Mouse (Mus musculus): Measurements from ENCODE around the gene Fignl2. TPM values are rescaled to one million over a fixed set of nuclear protein-coding genes. Genes with fewer than 3 reads are reported as not detected.

Gene Fignl2
- polyA plus RNA-seq, 1 experiment from 2014 or later: 0.37 TPM

- H3K4me3 ChIP-seq: no peak overlapping the region
- 72% methylated on average over 3 of the region's 3 CpGs for WGBS
- H3K9me3 ChIP-seq: no peaks in the 10 kb centered on the region
- H3K36me3 ChIP-seq: peaks cover 17% of the 10 kb centered on the region
- H3K27me3 ChIP-seq: peaks cover 6% of the 10 kb centered on the region; the same call in 1 of the 2 replicates
- ATAC-seq (ENCODE audit: low FRiP score, low read depth): no peak
- no peak overlapping the region for H3K4me2 ChIP-seq (replicated peaks)
- H3K27ac ChIP-seq (replicated peaks): no peak overlapping the region
- no peak overlapping the region for H3K9ac ChIP-seq (replicated peaks)
- peaks cover 14% of the 10 kb centered on the region for H3K4me1 ChIP-seq
Observed at GRCm38 (mm10) chr15:101004538-101004937, 73.8 kb downstream of the Fignl2 start.

DNA sequence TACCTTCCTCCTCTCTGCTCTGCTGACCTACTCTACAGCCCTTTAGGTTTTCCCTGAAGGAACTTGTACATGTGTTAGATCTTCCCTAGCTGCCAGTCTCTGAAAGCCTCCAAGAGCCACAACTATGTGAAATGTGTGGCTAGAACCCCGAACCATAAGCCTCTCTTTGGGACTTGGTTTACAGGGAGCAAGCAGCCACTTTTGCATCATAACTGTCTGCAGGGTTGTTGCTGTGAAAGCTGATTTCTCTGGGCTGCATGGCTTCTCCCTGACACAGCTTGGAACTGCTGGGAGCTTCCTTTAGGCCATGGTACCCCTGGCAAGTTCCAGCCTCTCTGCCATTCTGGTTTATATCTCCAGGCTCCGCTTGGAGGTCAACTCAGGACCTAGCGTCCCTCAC is 75.9 kb downstream of the Fignl2 start:
- H3K4me1 ChIP-seq: peaks cover 14% of the 10 kb centered on the region
- peaks cover 16% of the 10 kb centered on the region; the same call in 1 of the 2 replicates for H3K36me3 ChIP-seq
- peaks cover 4% of the 10 kb centered on the region; the same call in 1 of the 2 replicates for H3K27me3 ChIP-seq
- no peak overlapping the region for H3K9ac ChIP-seq (replicated peaks)
- no peak overlapping the region for H3K4me2 ChIP-seq (replicated peaks)
- no peak overlapping the region for H3K4me3 ChIP-seq
- ATAC-seq (ENCODE audit: low FRiP score, low read depth): no peak
- WGBS: 90% methylated on average over 3 of the region's 3 CpGs
- H3K9me3 ChIP-seq: no peaks in the 10 kb centered on the region
- no peak overlapping the region for H3K27ac ChIP-seq (replicated peaks)

DNA sequence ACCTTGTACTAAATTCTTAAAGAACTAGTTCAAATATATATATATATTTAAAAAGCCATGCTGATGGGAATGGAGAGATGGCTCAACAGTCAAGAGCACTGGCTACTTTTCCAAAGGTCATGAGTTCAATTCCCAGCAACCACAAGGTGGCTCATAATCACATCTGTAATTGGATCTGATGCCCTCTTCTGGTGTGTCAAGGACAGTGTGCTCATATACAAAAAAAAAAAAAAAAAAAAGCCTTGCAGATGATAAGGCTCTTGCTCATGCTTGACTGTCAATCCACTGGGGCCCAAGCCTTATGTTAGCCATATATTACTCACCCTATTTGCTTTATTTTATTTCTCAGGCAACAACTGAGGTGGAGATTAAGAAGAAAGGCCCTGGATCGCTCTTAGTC is 76.7 kb downstream of the Fignl2 start:
- WGBS: 100% methylated on average over 1 of the region's 1 CpGs
- no peaks in the 10 kb centered on the region for H3K9me3 ChIP-seq
- peaks cover 16% of the 10 kb centered on the region; the same call in 1 of the 2 replicates for H3K36me3 ChIP-seq
- no peaks in the 10 kb centered on the region for H3K27me3 ChIP-seq
- no peak overlapping the region for H3K4me3 ChIP-seq
- peaks cover 10% of the 10 kb centered on the region for H3K4me1 ChIP-seq
- H3K4me2 ChIP-seq (replicated peaks): no peak overlapping the region
- ATAC-seq (ENCODE audit: low FRiP score, low read depth): no peak
- no peak overlapping the region for H3K9ac ChIP-seq (replicated peaks)
- no peak overlapping the region for H3K27ac ChIP-seq (replicated peaks)

Other genes with a start within 250 kb of the Fignl2 start
- 20.5 and 23.5 TPM in 2 replicates for gene Scn8a, start 208.7 kb downstream of the Fignl2 start, polyA plus RNA-seq (2016; fragmentation: Nextera tagmentation; extraction: Ambion mirVana)
- gene Gm47841, start 31.2 kb downstream of the Fignl2 start, polyA plus RNA-seq (2016; fragmentation: Nextera tagmentation; extraction: Ambion mirVana): not detected in 2 replicates
- gene Ankrd33, start 37.2 kb upstream of the Fignl2 start, polyA plus RNA-seq (2016; fragmentation: Nextera tagmentation; extraction: Ambion mirVana): not detected in 2 replicates
- gene Acvrl1, start 50.0 kb upstream of the Fignl2 start, polyA plus RNA-seq (2016; fragmentation: Nextera tagmentation; extraction: Ambion mirVana): 8.0 and 10.7 TPM in 2 replicates
- 12.6 and 14.8 TPM in 2 replicates for gene Acvr1b, start 95.5 kb upstream of the Fignl2 start, polyA plus RNA-seq (2016; fragmentation: Nextera tagmentation; extraction: Ambion mirVana)
- 5.5 and 5.9 TPM in 2 replicates for gene Grasp, start 145.6 kb upstream of the Fignl2 start, polyA plus RNA-seq (2016; fragmentation: Nextera tagmentation; extraction: Ambion mirVana)
- gene Nr4a1, start 175.7 kb upstream of the Fignl2 start, polyA plus RNA-seq (2016; fragmentation: Nextera tagmentation; extraction: Ambion mirVana): 3.4 and 4.0 TPM in 2 replicates
- gene Atg101, start 205.7 kb upstream of the Fignl2 start, polyA plus RNA-seq (2016; fragmentation: Nextera tagmentation; extraction: Ambion mirVana): 63.9 and 68.1 TPM in 2 replicates
- gene 6030408B16Rik, start 214.6 kb upstream of the Fignl2 start, polyA plus RNA-seq (2016; fragmentation: Nextera tagmentation; extraction: Ambion mirVana): 0.15 TPM in 1 of 2 replicates, not detected in the other